Mouse (Mus musculus) kidney, adult 2 months (tissue): Measurements from ENCODE around the gene Gria2.

ENCODE experiments used
- CTCF ChIP-seq: fragments of 200-500 bp; conservative IDR thresholded peaks from 2 replicates; pipeline ENCODE4 v1.5.1; 2011; ENCODE audit warnings: low read depth, mild to moderate bottlenecking, control low read depth, low read length, moderate library complexity, mixed read lengths; ENCODE audit not compliant: insufficient read depth, insufficient read length
- POLR2A ChIP-seq: fragments of 200-500 bp; IDR thresholded peaks from one replicate; pipeline ENCODE4 v1.6.1; 2011; ENCODE audit warnings: low read depth, low read length, control low read depth

DNA sequence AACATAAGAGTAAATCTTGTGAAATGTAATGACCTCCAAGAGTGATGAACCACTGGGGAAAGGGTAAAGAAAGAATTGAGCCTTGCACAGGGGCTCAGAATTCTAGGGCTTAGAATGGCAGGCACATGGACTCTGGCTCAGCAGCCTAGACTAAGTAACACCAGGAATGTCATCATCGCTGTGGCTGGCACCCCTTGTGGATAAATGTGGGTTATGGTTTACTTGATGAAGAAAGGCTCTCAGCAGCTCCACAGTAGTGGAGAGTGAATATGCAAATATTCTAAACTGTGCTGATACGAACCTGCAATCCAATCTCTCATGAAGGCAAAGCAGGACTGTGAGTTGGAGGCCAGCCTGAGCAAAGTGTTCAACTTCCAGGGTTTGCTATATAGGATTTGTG lies 26.0 kb downstream of the Gria2 start:
- TF ChIP-seq CTCF = no peak
- TF ChIP-seq POLR2A = no peak
